Mouse (Mus musculus) kidney, adult 18-20 months (tissue): Measurements from ENCODE around the gene Vmn2r91.
"Not testable (repeated sequence)": the region's sequence is repeated elsewhere in the genome, so short reads cannot be mapped to it uniquely, and the experiment has no call there.

Source experiments
- DNase-seq: peaks from one replicate; pipeline ENCODE4 v3.0.0; 2021

Gene Vmn2r91

DNA sequence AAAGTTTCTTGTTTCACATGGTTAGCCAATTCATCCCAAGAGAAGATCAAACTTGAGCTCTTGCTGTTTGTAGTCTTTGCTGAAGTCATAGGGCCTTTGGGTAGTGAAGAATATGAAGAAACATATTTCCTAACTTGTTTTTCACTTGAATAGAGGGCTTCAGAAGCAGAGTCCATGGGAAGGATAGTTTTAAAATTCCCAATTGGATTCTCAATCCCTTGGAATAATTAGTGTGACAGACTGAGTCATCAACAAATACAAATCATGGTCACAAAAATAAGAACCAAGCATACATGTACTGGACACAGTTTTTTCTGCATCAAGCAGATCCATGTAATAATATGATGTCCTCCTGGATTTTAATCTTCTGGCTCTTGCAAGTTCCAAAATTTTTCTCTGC is at the start of gene Vmn2r91:
Vmn2r91 (plus strand) TSS at position 301 of the 400 bp plus-strand sequence.
- not testable (repeated sequence) for DNase-seq

DNA sequence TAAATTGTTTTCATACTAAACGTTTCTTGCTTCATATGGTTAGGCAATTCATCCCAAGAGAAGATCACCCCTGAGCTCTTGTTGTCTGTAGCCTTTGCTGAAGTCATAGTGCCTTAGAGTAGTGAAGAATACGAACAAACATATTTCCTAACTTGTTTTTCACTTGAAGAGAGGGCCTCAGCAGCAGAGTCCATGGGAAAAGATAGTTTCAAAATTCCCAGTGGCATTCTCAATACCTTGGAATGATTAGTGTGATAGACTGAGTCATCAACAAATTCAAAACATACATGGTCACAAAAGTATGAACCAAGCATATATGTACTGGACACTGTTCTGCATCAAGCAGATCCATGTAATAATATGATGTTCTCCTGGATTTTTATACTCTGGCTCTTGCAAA is 35.7 kb upstream of the Vmn2r91 start, which contains the start of gene Vmn2r124:
Vmn2r124 (plus strand) TSS at position 301 of the 400 bp plus-strand sequence.
- DNase-seq, result no peak

DNA sequence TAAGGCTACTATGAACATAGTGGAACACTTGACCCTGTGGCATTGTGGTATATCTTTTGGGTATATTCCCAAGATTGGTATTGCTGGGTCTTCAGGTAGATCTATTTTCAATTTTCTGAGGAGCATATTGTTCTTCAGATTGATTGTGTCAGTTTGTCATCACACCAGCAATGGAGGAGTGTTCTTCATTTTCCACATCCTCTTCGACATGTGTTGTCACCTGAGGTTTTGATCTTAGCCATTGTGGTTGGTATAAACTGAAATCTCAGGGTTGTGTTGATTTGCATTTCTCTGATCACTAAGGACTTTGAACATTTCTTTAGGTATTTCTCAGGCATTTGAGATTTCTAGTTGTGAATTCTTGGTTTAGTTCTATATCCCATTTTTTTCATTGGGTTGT is 10.8 kb downstream of the Vmn2r91 start:
- not testable (repeated sequence) for DNase-seq

DNA sequence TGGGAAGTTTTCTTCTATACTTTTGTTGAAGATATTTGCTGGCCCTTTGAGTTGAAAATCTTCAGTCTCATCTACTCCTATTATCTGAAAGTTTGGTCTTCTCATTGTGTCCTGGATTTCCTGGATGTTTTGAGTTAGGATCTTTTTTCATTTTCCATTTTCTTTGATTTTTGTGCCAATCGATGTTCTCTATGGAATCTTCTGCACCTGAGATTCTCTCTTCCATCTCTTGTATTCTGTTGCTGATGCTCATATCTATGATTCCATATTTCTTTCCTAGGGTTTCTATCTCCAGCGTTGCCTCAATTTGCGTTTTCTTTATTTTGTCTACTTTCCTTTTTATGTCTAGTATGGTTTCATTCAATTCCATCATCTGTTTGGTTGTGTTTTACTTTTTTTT is 17.4 kb downstream of the Vmn2r91 start:
- DNase-seq, result not testable (repeated sequence)

DNA sequence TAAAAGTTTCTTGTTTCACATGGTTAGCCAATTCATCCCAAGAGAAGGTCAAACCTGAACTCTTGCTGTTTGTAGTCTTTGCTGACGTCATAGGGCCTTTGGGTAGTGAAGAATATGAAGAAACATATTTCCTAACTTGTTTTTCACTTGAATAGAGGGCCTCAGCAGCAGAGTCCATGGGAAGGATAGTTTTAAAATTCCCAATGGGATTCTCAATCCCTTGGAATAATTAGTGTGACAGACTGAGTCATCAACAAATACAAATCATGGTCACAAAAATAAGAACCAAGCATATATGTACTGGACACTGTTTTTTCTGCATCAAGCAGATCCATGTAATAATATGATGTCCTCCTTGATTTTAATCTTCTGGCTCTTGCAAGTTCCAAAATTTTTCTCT is 66.8 kb downstream of the Vmn2r91 start, which contains the start of gene Vmn2r92:
Vmn2r92 (plus strand) TSS at position 301 of the 400 bp plus-strand sequence.
- DNase-seq, result not testable (repeated sequence)

DNA sequence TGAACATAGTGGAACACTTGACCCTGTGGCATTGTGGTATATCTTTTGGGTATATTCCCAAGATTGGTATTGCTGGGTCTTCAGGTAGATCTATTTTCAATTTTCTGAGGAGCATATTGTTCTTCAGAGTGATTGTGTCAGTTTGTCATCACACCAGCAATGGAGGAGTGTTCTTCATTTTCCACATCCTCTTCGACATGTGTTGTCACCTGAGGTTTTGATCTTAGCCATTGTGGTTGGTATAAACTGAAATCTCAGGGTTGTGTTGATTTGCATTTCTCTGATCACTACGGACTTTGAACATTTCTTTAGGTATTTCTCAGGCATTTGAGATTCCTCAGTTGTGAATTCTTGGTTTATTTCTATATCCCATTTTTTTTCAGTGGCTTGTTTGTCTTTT is 76.4 kb downstream of the Vmn2r91 start:
- DNase-seq, result not testable (repeated sequence)
